Mouse (Mus musculus): Measurements from ENCODE around the gene Cdk2ap1. TPM values are rescaled to one million over a fixed set of nuclear protein-coding genes. Genes with fewer than 3 reads are reported as not detected.
A peak's percentile ranks its signal among the peaks of the same experiment; 100 is the strongest.
"Not testable (repeated sequence)": the region's sequence is repeated elsewhere in the genome, so short reads cannot be mapped to it uniquely, and the experiment has no call there.

Cdk2ap1 gene
- polyA plus RNA-seq, 1 experiment from 2014 or later: 43.7 TPM

DNA sequence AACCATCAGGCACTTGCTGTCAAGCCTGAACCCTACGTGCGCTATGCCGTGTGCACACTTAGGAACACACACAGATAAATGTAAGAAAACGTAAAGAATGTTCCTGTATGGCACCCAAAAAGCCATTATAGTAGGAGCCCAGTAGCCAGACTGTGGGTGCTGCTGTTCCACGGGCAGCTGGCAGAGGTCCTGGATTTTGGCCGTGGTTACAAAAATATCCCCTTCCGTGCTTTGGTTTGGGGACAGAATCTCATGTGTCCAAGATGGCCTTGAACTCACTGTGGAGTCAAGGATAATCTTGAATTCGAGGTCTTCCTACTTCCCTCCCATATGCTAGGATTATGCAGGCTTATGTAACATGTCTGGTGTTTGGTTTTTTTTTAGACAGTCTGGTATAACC, 20.0 kb downstream of the Cdk2ap1 start:
- H3K27ac ChIP-seq: peak overlapping the region; percentile 39; the same call in 1 of the 2 replicates
- 83% methylated on average over 8 of the region's 8 CpGs for WGBS
- H3K27me3 ChIP-seq: no peaks in the 10 kb centered on the region
- H3K36me3 ChIP-seq: peaks cover 42% of the 10 kb centered on the region
- ATAC-seq (ENCODE audit: low FRiP score, low read depth): no peak
- H3K4me2 ChIP-seq (replicated peaks): no peak overlapping the region
- no peak overlapping the region for H3K4me3 ChIP-seq
- no peak overlapping the region for H3K9ac ChIP-seq
- H3K4me1 ChIP-seq: peaks cover 18% of the 10 kb centered on the region
- H3K9me3 ChIP-seq: no peaks in the 10 kb centered on the region

DNA sequence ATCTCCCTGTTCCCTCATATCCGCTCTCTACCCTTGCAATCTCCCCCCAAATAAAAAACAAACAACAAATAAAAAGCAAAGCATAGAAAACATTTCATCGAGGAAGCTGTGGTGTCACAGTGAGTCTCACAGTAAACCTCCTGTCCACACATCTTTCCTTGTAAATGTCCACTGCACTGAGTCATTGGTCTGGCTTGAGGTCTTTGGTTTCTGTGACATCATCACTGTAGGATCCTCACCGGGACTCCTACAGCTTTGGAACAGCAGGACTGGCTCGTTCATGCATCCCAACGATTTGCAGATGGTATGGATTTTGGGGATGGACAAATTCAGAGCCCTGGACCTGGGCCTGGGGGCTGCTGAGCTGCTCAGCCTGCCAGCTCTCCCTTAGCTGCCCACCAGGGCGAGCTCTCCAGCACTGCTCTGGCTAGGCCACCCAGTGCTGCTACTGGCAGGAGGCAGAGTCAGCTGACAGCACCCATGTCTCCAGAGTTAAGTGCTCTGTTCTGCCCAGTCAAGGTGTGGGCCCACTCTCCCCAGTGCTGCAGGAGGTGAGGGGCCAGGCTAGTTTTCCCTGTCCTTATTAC, 21.0 kb downstream of the Cdk2ap1 start:
- peaks cover 18% of the 10 kb centered on the region for H3K4me1 ChIP-seq
- WGBS: 57% methylated on average over 6 of the region's 6 CpGs
- H3K9ac ChIP-seq; H3K27me3 ChIP-seq; H3K4me2 ChIP-seq (replicated peaks); H3K9me3 ChIP-seq; ATAC-seq (ENCODE audit: low FRiP score, low read depth); H3K4me3 ChIP-seq; H3K27ac ChIP-seq: not testable (repeated sequence)
- peaks cover 33% of the 10 kb centered on the region for H3K36me3 ChIP-seq

DNA sequence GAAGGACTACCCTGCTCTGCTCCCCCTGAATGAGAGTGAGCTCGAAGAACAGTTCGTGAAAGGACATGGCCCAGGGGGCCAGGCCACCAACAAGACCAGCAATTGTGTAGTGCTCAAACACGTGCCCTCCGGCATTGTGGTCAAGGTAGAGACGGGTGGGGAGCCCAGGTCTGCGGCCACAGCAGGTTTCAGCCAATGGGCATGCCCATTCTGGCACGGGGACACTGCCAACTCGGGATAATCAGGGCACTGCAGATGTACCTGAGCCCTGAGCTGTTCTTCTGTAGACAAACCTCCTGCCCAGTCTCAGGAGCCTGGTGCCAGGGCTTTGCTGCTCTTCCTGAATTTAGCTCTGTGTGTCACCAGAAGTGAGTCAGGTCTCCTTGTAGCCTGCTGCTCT, 24.1 kb downstream of the Cdk2ap1 start:
- Histone ChIP-seq H3K27ac (peak overlapping the region; percentile 72; the same call in 1 of the 2 replicates), H3K9ac (no peak overlapping the region), H3K36me3 (peaks cover 9% of the 10 kb centered on the region; the same call in 1 of the 2 replicates), H3K4me2 (replicated peaks) (no peak overlapping the region), H3K27me3 (no peaks in the 10 kb centered on the region), H3K9me3 (no peaks in the 10 kb centered on the region), H3K4me3 (no peak overlapping the region), H3K4me1 (peaks cover 18% of the 10 kb centered on the region)
- WGBS: 86% methylated on average over 8 of the region's 8 CpGs
- no peak for ATAC-seq (ENCODE audit: low FRiP score, low read depth)

DNA sequence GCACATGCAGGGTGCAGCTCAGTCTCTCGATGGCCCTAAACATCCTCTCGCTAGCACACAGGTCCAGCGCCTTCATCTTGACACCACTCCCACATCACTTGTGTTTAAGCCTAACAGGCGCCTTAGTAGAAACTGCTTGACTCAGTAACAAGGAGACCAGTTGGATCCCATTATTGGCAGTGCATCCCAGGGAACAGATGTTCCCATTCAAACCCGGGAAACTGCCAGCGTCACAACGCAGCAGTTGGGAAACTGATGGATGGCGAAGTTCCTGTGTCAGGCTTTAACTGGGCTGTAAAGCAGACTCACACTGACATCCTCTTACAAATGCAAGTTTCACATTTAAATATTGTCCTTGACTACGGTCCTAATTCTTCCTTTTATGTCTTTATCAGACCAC, 25.0 kb downstream of the Cdk2ap1 start:
- Histone ChIP-seq H3K36me3 (peaks cover 3% of the 10 kb centered on the region; the same call in 1 of the 2 replicates), H3K9ac (no peak overlapping the region), H3K4me3 (no peak overlapping the region), H3K4me2 (replicated peaks) (no peak overlapping the region), H3K27ac (no peak overlapping the region), H3K9me3 (no peaks in the 10 kb centered on the region), H3K4me1 (peaks cover 18% of the 10 kb centered on the region), H3K27me3 (no peaks in the 10 kb centered on the region)
- ATAC-seq (ENCODE audit: low FRiP score, low read depth): no peak
- 32% methylated on average over 9 of the region's 9 CpGs for WGBS

DNA sequence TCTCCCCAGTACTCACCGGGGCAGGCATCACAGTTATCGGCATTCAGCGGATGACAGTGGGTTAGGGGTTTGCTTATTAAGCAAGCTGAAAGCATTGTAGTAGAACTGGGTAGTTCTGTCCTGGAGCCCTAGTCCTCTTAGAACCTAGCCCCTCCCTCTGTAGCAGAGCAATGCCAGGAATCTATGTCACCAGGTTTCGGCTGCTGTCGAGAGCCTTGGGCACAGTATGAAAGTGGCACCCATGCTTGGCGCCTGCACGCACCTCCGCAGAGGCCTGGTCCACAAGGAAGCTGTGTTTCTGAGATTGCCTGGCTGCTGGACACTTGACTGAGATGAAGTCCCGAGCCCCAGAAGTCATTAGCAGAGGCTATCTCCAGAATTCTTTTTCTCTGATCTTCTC, 25.8 kb downstream of the Cdk2ap1 start:
- WGBS: 83% methylated on average over 9 of the region's 9 CpGs
- no peaks in the 10 kb centered on the region for H3K27me3 ChIP-seq
- no peak overlapping the region for H3K27ac ChIP-seq
- H3K9me3 ChIP-seq: no peaks in the 10 kb centered on the region
- no peak overlapping the region for H3K9ac ChIP-seq
- H3K36me3 ChIP-seq: no peaks in the 10 kb centered on the region; the same call in 1 of the 2 replicates
- H3K4me1 ChIP-seq: peaks cover 18% of the 10 kb centered on the region
- H3K4me3 ChIP-seq: no peak overlapping the region
- no peak overlapping the region for H3K4me2 ChIP-seq (replicated peaks)
- no peak for ATAC-seq (ENCODE audit: low FRiP score, low read depth)

DNA sequence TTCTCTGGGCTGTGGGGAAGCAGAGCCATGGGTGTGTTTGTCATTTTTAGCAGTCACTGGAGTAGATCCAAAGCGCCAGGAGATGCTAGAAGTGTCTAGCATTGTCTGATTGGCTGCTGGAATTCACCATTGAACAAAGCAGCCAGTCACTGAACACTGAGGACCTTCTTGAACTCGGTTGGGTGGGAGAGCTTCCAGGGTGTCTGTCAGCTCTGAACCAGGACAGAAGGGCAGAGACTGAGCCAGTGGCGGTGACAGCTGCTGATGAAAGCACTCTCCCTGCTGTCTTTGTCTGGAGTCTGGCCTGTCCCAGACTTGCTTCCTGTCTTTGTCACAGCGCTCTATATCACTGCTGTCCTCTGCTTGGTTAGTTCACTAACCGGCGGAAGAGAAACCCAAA, 28.5 kb downstream of the Cdk2ap1 start:
- peak overlapping the region; percentile 3; the same call in 1 of the 2 replicates for H3K27ac ChIP-seq
- peaks cover 12% of the 10 kb centered on the region for H3K4me1 ChIP-seq
- H3K36me3 ChIP-seq: no peaks in the 10 kb centered on the region; the same call in 1 of the 2 replicates
- H3K4me3 ChIP-seq: no peak overlapping the region
- WGBS: 55% methylated on average over 6 of the region's 6 CpGs
- no peaks in the 10 kb centered on the region for H3K9me3 ChIP-seq
- ATAC-seq (ENCODE audit: low FRiP score, low read depth): no peak
- no peak overlapping the region for H3K4me2 ChIP-seq (replicated peaks)
- no peak overlapping the region for H3K9ac ChIP-seq
- H3K27me3 ChIP-seq: no peaks in the 10 kb centered on the region

DNA sequence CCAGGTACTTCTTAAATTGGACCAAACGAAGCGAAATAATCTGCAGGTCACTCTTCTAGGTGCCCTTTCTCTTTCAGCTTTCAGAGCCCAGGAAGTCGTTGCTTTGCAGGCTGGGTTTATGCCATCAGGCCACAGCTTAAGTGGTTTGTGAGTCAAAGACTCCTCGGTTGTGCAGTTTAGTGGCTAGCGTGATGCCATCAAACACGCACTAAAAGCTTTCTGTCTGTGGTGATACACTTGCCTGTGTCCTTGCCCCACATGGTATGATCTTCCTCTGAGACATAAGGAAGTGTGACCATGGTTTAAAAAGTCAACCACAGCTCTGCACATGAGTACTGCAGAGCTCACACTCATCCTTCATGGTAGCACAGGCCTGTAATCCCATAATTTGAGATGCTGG, 32.8 kb downstream of the Cdk2ap1 start:
- Histone ChIP-seq H3K4me3 (no peak overlapping the region), H3K27ac (no peak overlapping the region), H3K9ac (no peak overlapping the region), H3K27me3 (no peaks in the 10 kb centered on the region), H3K4me1 (peaks cover 14% of the 10 kb centered on the region), H3K4me2 (replicated peaks) (no peak overlapping the region), H3K9me3 (no peaks in the 10 kb centered on the region), H3K36me3 (no peaks in the 10 kb centered on the region; the same call in 1 of the 2 replicates)
- 88% methylated on average over 6 of the region's 6 CpGs for WGBS
- no peak for ATAC-seq (ENCODE audit: low FRiP score, low read depth)

DNA sequence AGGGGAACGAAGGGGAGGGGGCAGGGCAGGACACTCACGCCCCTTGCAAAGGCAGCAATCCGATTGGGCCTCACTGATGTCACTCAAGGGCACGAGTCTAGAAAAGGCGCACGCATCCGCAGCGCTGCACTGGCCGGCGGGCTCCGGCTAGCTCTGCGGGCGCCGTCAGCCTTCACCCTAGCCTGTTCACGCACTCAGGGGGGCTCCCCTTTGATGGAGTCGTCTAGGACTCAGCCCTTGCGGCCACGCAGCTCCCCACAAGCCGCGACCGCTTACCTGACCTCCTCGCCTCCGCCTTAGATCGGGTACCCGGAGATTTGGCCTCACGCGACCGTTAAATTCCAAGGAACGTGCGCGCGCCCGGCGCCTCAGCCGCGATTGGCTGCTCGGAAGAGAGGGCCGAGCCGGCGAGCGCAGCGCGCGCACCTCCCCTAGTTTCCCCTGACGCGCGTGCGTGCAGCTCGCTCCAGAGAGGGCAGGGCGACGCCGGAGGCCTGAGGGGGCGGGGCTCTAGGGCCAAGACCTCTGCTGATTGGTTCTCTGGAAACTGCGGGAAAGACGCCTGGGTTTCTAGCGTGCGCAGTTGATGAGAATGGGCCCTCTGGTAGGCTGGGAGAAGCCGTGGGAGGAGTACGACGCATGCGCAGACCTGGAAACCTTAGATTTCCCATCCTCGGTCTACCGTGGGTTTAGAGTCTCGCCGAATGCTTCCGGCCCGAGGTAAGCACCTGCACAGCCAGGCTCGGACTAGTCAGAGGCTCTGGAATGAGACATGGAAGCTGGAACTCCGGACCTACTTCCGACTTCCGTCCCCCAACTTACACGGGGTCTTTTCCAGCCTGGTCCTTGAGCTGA, 35.1 kb downstream of the Cdk2ap1 start, which contains the start of the genes Mphosph9 and 2810006K23Rik:
TSS of gene Mphosph9 (minus strand) at position 463 of the 855 bp plus-strand sequence.
TSS of gene 2810006K23Rik (plus strand) at position 580 of the 855 bp plus-strand sequence.
- no peaks in the 10 kb centered on the region for H3K9me3 ChIP-seq
- H3K4me3 ChIP-seq: peak within 1 kb of the TSS; percentile 69
- H3K4me1 ChIP-seq: peaks cover 14% of the 10 kb centered on the region
- H3K27me3 ChIP-seq: no peaks in the 10 kb centered on the region
- H3K27ac ChIP-seq: peak within 1 kb of the TSS; percentile 95
- peak; percentile 98 for ATAC-seq (ENCODE audit: low FRiP score, low read depth)
- WGBS: under 1% methylated on average over 72 of the region's 72 CpGs
- H3K9ac ChIP-seq: peak within 1 kb of the TSS; percentile 81
- peaks cover 15% of the 10 kb centered on the region for H3K36me3 ChIP-seq
- peak within 1 kb of the TSS; percentile 90 for H3K4me2 ChIP-seq (replicated peaks)

DNA sequence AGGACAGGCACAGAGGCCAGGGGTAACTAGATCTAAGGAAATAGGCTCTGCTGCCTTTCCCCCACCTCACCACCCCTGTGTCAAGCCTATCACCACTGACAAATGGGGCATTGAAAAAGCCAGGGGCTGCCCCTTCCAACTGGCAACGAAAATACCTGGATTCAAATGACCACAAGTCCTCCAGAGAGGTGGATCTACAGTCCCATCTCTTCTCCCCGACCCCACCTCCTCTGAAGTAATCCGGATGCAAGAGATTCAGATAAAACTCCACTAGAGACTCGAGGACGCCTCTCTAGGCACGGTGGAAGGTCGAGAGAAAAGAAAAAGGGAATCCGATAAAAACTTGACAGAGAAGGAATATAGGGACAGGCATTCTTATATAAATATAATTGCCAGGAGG, 36.1 kb downstream of the Cdk2ap1 start:
- no peaks in the 10 kb centered on the region for H3K27me3 ChIP-seq
- ATAC-seq (ENCODE audit: low FRiP score, low read depth): no peak
- H3K27ac ChIP-seq: peak overlapping the region; percentile 95; the same call in 1 of the 2 replicates
- peak overlapping the region; percentile 81 for H3K9ac ChIP-seq
- WGBS: 4% methylated on average over 8 of the region's 8 CpGs
- peak overlapping the region; percentile 69 for H3K4me3 ChIP-seq
- no peaks in the 10 kb centered on the region for H3K9me3 ChIP-seq
- H3K36me3 ChIP-seq: peaks cover 22% of the 10 kb centered on the region
- H3K4me2 ChIP-seq (replicated peaks): peak overlapping the region; percentile 78
- peaks cover 14% of the 10 kb centered on the region for H3K4me1 ChIP-seq

DNA sequence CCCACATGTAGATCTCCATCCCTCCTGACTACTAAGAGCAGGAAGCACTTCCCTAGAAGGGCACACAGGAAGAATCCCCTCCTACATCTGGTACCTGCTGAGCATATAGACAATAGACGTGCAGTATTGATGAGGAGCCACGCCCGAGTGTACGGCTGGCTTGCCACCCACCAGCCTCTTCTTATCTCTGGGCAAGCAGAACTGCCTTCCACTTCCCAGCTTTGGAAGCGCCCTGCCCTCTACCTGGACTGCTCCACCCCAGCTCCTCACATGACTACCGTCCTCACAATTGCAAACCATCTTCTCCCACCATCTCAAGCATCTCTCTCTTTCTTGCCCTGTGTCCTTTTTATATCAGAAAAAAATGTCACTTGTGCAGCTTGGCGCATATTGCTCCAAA, 45.2 kb downstream of the Cdk2ap1 start:
- no peaks in the 10 kb centered on the region for H3K27me3 ChIP-seq
- peaks cover 81% of the 10 kb centered on the region for H3K36me3 ChIP-seq
- no peaks in the 10 kb centered on the region for H3K4me1 ChIP-seq
- ATAC-seq (ENCODE audit: low FRiP score, low read depth): no peak
- no peak overlapping the region for H3K4me3 ChIP-seq
- H3K9ac ChIP-seq: no peak overlapping the region
- WGBS: 89% methylated on average over 7 of the region's 7 CpGs
- peaks cover 1% of the 10 kb centered on the region; the same call in 1 of the 2 replicates for H3K9me3 ChIP-seq
- no peak overlapping the region; the same call in 1 of the 2 replicates for H3K27ac ChIP-seq
- no peak overlapping the region for H3K4me2 ChIP-seq (replicated peaks)

DNA sequence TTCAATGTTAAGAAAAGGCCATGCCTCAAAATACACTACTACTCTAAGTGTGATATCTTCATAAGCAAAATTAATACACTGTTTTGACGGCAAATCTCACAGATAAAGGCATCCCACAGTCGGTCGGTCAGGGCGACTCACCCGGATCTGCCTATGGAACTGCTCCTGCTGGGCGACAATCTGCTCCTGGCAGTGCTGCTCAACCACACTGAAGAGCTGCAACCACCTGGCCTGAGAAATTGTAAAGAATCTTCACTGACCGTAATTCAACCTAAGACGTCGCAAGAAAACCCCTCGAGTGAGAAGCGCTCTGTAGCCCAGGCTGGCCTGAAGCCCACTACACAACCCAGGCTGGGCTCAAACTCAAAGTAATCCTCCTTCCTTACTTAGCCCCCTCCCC, 46.9 kb downstream of the Cdk2ap1 start:
- peaks cover 6% of the 10 kb centered on the region for H3K9me3 ChIP-seq
- H3K4me1 ChIP-seq: no peaks in the 10 kb centered on the region
- no peak overlapping the region for H3K27ac ChIP-seq
- ATAC-seq (ENCODE audit: low FRiP score, low read depth): no peak
- H3K9ac ChIP-seq: no peak overlapping the region
- peaks cover 89% of the 10 kb centered on the region for H3K36me3 ChIP-seq
- no peak overlapping the region for H3K4me2 ChIP-seq (replicated peaks)
- no peaks in the 10 kb centered on the region for H3K27me3 ChIP-seq
- 95% methylated on average over 11 of the region's 11 CpGs for WGBS
- no peak overlapping the region for H3K4me3 ChIP-seq

DNA sequence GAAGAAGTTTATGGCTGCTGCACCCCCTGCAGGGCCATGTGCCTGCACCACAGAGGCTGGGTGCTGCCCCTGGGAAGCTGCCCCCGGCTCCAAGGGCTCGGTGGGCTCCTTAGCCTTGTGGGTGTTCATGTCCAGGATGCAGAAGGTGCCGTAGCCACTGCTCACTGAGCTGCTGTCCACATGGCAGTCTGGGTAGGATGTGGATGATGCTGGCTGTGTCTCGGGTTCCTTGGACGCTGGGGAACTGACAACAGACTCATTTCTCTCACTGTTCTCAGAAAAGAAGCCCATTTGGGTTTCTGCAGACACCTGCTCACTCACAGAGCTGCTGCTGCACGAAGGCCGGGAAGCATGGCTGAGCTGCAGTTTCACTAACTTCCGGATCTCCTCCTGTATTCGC, 47.4 kb downstream of the Cdk2ap1 start:
- no peak overlapping the region for H3K4me2 ChIP-seq (replicated peaks)
- no peak overlapping the region for H3K27ac ChIP-seq
- H3K36me3 ChIP-seq: peaks cover 92% of the 10 kb centered on the region
- ATAC-seq (ENCODE audit: low FRiP score, low read depth): no peak
- H3K27me3 ChIP-seq: no peaks in the 10 kb centered on the region
- H3K4me1 ChIP-seq: no peaks in the 10 kb centered on the region
- WGBS: 92% methylated on average over 9 of the region's 9 CpGs
- H3K9ac ChIP-seq: no peak overlapping the region
- peaks cover 6% of the 10 kb centered on the region for H3K9me3 ChIP-seq
- H3K4me3 ChIP-seq: no peak overlapping the region

All from limb, embryonic 13.5 days (tissue).